Mouse (Mus musculus) ES-E14 (cell line): ENCODE measurements around the gene Fcgr2b.

Experiments
- CHD2 ChIP-seq: IDR thresholded peaks from 2 replicates; pipeline ENCODE4 v1.6.1; 2014; ENCODE audit warnings: mild to moderate bottlenecking, low read depth, low read length, inconsistent platforms
- ZC3H11A ChIP-seq: IDR thresholded peaks from 2 replicates; pipeline ENCODE4 v1.6.1; 2012; ENCODE audit warnings: low read depth, mild to moderate bottlenecking, inconsistent platforms, low read length, borderline replicate concordance

DNA sequence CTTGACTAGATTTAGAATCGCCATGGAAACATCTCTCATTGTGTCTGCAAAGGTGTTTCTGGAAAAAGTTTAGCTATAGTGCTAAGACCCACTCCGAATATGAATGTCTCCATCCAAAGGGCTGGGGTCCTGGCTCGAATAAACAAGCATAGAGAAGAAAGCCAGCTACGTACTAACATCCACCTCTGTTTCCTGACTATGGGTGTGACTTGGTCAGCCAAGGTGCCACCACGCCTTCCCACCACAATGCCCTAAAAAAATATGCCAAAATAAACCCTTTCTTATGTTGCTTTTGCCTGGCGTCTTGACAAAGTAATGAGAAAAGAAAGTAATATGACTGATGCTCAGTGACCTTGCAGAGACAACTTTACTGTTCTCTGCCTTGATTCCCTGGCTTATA lies 3.9 kb downstream of the Fcgr2b start:
- TF ChIP-seq CHD2: no peak
- no peak for TF ChIP-seq ZC3H11A
